Mouse (Mus musculus): ENCODE data around the gene Mipol1.

- TF ChIP-seq MEF2A (IDR thresholded peaks at IDR 0.05; ENCODE audit: borderline replicate concordance, low read depth, low read length) (no peak), TCF12 (IDR thresholded peaks at IDR 0.05; ENCODE audit: low read depth, low read length) (no peak), UBTF (IDR thresholded peaks at IDR 0.05; ENCODE audit: low read depth, low read length) (no peak), CTCF (conservative IDR thresholded peaks at IDR 0.05 in 1 of 2, IDR thresholded peaks at IDR 0.05 in 1 of 2; ENCODE audit: low read depth in 2 of 2, low read length in 2 of 2) (no peak), USF2 (conservative IDR thresholded peaks at IDR 0.05; ENCODE audit: low read depth, low read length) (no peak), CHD2 (IDR thresholded peaks at IDR 0.05; ENCODE audit: low read length) (no peak), POLR2A (IDR thresholded peaks at IDR 0.05; ENCODE audit: low read depth, low read length) (no peak), NRF1 (IDR thresholded peaks at IDR 0.05; ENCODE audit: low read depth, low read length) (no peak), MAX (IDR thresholded peaks at IDR 0.05; ENCODE audit: low read length) (no peak), ZNF384 (IDR thresholded peaks at IDR 0.05; ENCODE audit: low read depth, low read length) (no peak), POLR2AphosphoS2 (IDR thresholded peaks at IDR 0.05; ENCODE audit: low read depth, low read length) (no peak), EP300 (IDR thresholded peaks at IDR 0.05; ENCODE audit: low read length) (no peak), ZKSCAN1 (IDR thresholded peaks at IDR 0.05; ENCODE audit: borderline replicate concordance, low read depth, low read length) (no peak)
These were observed 278.7 kb downstream of the Mipol1 start for GRCm38 (mm10) chr12:57508938-57509337.
